Mouse (Mus musculus) liver, embryonic 15.5 days (tissue): Measurements from ENCODE around the gene Sox15. TPM values are rescaled to one million over a fixed set of nuclear protein-coding genes. Genes with fewer than 3 reads are reported as not detected.
A peak's percentile ranks its signal among the peaks of the same experiment; 100 is the strongest.
"Not testable (repeated sequence)": the region's sequence is repeated elsewhere in the genome, so short reads cannot be mapped to it uniquely, and the experiment has no call there.

Experiments used
- ATAC-seq: fragments of 200-750 bp; cut with Nextera tagmentation; 2 replicates; pipeline ENCODE4 v1.8.0; 2017; ENCODE audit warnings: moderate number of reproducible peaks, mild to moderate bottlenecking, moderate library complexity; ENCODE audit not compliant: insufficient read depth
- H3K27ac ChIP-seq: fragments of 300-500 bp; sonication (generic); replicated peaks from 2 replicates; pipeline ENCODE4 v1.5.1; 2015; ENCODE audit warnings: mild to moderate bottlenecking, inconsistent platforms
- H3K27me3 ChIP-seq: fragments of 300-500 bp; sonication (generic); 2 replicates; pipeline ENCODE4 v1.6.1; 2015; ENCODE audit warnings: mild to moderate bottlenecking, inconsistent platforms
- H3K36me3 ChIP-seq: fragments of 300-500 bp; sonication (generic); replicated peaks from 2 replicates; pipeline ENCODE4 v1.6.1; 2015; ENCODE audit warnings: moderate library complexity, mild to moderate bottlenecking, inconsistent platforms
- H3K4me1 ChIP-seq: fragments of 300-500 bp; sonication (generic); replicated peaks from 2 replicates; pipeline ENCODE4 v1.6.1; 2015; ENCODE audit warnings: inconsistent platforms
- H3K4me2 ChIP-seq: fragments of 300-500 bp; sonication (generic); 2 replicates; pipeline ENCODE4 v1.6.1; 2015; ENCODE audit warnings: moderate library complexity, mild to moderate bottlenecking, inconsistent platforms
- H3K4me3 ChIP-seq: fragments of 300-500 bp; sonication (generic); replicated peaks from 2 replicates; pipeline ENCODE4 v1.5.1; 2015; ENCODE audit warnings: mild to moderate bottlenecking, inconsistent platforms
- H3K9ac ChIP-seq: fragments of 300-500 bp; sonication (generic); 2 replicates; pipeline ENCODE4 v1.6.1; 2015; ENCODE audit warnings: moderate library complexity, mild to moderate bottlenecking, inconsistent platforms
- H3K9me3 ChIP-seq: fragments of 300-500 bp; sonication (generic); replicated peaks from 2 replicates; pipeline ENCODE4 v1.6.1; 2016; ENCODE audit warnings: inconsistent platforms
- WGBS: fragments of 180-500 bp; shearing (Covaris S2); methylation state at CpG from one replicate; pipeline ENCODE4 v1.1.7; 2015; ENCODE audit warnings: mixed read lengths; ENCODE audit not compliant: insufficient replicate concordance; 5-methylcytosine and 5-hydroxymethylcytosine counted together
- polyA plus RNA-seq: library from polyadenylated mRNA; unstranded; fragments of >200 nt; fragmentation: Nextera tagmentation; extraction: Ambion mirVana; gene quantifications from 2 replicates; pipeline ENCODE4 v1.2.1, GENCODE M21; 2015

Gene Sox15
- polyA plus RNA-seq, 1 experiment from 2014 or later: not detected

GRCm38 (mm10) chr11:69617805-69618204 is 37.3 kb upstream of the Sox15 start, which contains the start of gene Shbg:
TSS of gene Shbg (minus strand) at chr11:69617905.
- H3K4me1 ChIP-seq: peaks cover 58% of the 10 kb centered on the region
- peak within 1 kb of the TSS; percentile 35; the same call in 1 of the 2 replicates for H3K9ac ChIP-seq
- no peak within 1 kb of the TSS for H3K4me3 ChIP-seq
- peaks cover 20% of the 10 kb centered on the region for H3K27me3 ChIP-seq
- no peaks in the 10 kb centered on the region for H3K36me3 ChIP-seq
- H3K9me3 ChIP-seq: no peaks in the 10 kb centered on the region
- WGBS: 41% methylated on average over 5 of the region's 5 CpGs
- no peak for ATAC-seq
- H3K27ac ChIP-seq: no peak within 1 kb of the TSS; the same call in 1 of the 2 replicates
- peak within 1 kb of the TSS; percentile 32 for H3K4me2 ChIP-seq

- no peaks in the 10 kb centered on the region for H3K36me3 ChIP-seq
- WGBS: 39% methylated on average over 7 of the region's 7 CpGs
- H3K4me2 ChIP-seq: peak overlapping the region; percentile 34
- 0 out of 2 replicates have a peak, but pooled peaks have one; percentile 50 for ATAC-seq
- no peak overlapping the region for H3K9ac ChIP-seq
- H3K9me3 ChIP-seq: no peaks in the 10 kb centered on the region
- H3K27me3 ChIP-seq: peaks cover 15% of the 10 kb centered on the region
- H3K27ac ChIP-seq: peak overlapping the region; percentile 72
- H3K4me3 ChIP-seq: no peak overlapping the region
- H3K4me1 ChIP-seq: peaks cover 45% of the 10 kb centered on the region
These were observed 34.6 kb upstream of the Sox15 start for GRCm38 (mm10) chr11:69620394-69621081.

- no peaks in the 10 kb centered on the region for H3K36me3 ChIP-seq
- peak within 1 kb of the TSS; percentile 59 for H3K9ac ChIP-seq
- peak within 1 kb of the TSS; percentile 62 for H3K4me3 ChIP-seq
- peaks cover 45% of the 10 kb centered on the region for H3K4me1 ChIP-seq
- peaks cover 12% of the 10 kb centered on the region; the same call in 1 of the 2 replicates for H3K27me3 ChIP-seq
- H3K4me2 ChIP-seq: peak within 1 kb of the TSS; percentile 83
- peak; percentile 54 for ATAC-seq
- 3% methylated on average over 20 of the region's 20 CpGs for WGBS
- no peaks in the 10 kb centered on the region for H3K9me3 ChIP-seq
- peak within 1 kb of the TSS; percentile 72 for H3K27ac ChIP-seq
These were observed 33.4 kb upstream of the Sox15 start, which contains the start of gene Sat2 for GRCm38 (mm10) chr11:69621571-69622268. TSS of gene Sat2 (plus strand) at chr11:69622024.

GRCm38 (mm10) chr11:69622406-69622805 is 32.7 kb upstream of the Sox15 start:
- ATAC-seq: no peak
- Histone ChIP-seq H3K9ac (peak overlapping the region; percentile 59), H3K4me3 (peak overlapping the region; percentile 62), H3K4me2 (peak overlapping the region; percentile 83), H3K27me3 (peaks cover 7% of the 10 kb centered on the region; the same call in 1 of the 2 replicates), H3K36me3 (no peaks in the 10 kb centered on the region), H3K4me1 (peaks cover 42% of the 10 kb centered on the region), H3K27ac (no peak overlapping the region), H3K9me3 (no peaks in the 10 kb centered on the region)
- WGBS: 46% methylated on average over 6 of the region's 6 CpGs

- Histone ChIP-seq H3K27me3 (peaks cover 2% of the 10 kb centered on the region; the same call in 1 of the 2 replicates), H3K9ac (no peak overlapping the region), H3K36me3 (no peaks in the 10 kb centered on the region), H3K4me3 (no peak overlapping the region), H3K27ac (no peak overlapping the region), H3K4me2 (peak overlapping the region; percentile 83), H3K9me3 (no peaks in the 10 kb centered on the region), H3K4me1 (peaks cover 36% of the 10 kb centered on the region)
- 53% methylated on average over 4 of the region's 4 CpGs for WGBS
- no peak for ATAC-seq
These were observed 32.1 kb upstream of the Sox15 start for GRCm38 (mm10) chr11:69623006-69623405.

- WGBS: 61% methylated on average over 2 of the region's 2 CpGs
- ATAC-seq, H3K4me2 ChIP-seq, H3K27ac ChIP-seq, H3K27me3 ChIP-seq, H3K9ac ChIP-seq, H3K36me3 ChIP-seq, H3K4me3 ChIP-seq, H3K9me3 ChIP-seq: not testable (repeated sequence)
- peaks cover 36% of the 10 kb centered on the region for H3K4me1 ChIP-seq
These were observed 30.8 kb upstream of the Sox15 start for GRCm38 (mm10) chr11:69624339-69624738.

- Histone ChIP-seq H3K9ac (no peak overlapping the region), H3K4me2 (no peak overlapping the region), H3K4me3 (no peak overlapping the region), H3K4me1 (peaks cover 12% of the 10 kb centered on the region), H3K9me3 (no peaks in the 10 kb centered on the region), H3K36me3 (no peaks in the 10 kb centered on the region), H3K27ac (no peak overlapping the region), H3K27me3 (no peaks in the 10 kb centered on the region)
- WGBS: 30% methylated on average over 6 of the region's 6 CpGs
- no peak for ATAC-seq
These were observed 26.8 kb upstream of the Sox15 start for GRCm38 (mm10) chr11:69628286-69628685.

DNA sequence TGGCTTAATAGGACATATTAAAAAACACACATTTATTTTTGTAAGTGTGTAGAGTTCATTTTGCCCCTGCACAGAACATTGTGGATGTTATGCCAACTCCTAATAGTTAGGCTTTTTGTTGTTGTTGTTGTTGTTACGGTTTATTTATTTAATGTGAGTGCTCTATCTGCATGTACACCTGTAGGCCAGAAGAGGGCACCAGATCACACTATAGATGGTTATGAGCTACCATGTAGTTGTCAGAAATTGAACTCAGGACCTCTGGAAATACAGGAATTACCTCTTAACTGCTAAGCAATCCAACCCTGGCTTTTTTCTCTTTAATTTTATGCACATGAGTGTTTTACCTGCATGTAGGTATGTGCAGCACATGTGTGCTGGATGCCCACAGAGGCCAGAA is 25.3 kb upstream of the Sox15 start:
- no peaks in the 10 kb centered on the region for H3K27me3 ChIP-seq
- no peaks in the 10 kb centered on the region for H3K9me3 ChIP-seq
- H3K4me1 ChIP-seq: peaks cover 27% of the 10 kb centered on the region
- H3K4me3 ChIP-seq: no peak overlapping the region
- no peak overlapping the region for H3K4me2 ChIP-seq
- no peak for ATAC-seq
- no peak overlapping the region for H3K9ac ChIP-seq
- 58% methylated on average over 1 of the region's 1 CpGs for WGBS
- no peaks in the 10 kb centered on the region for H3K36me3 ChIP-seq
- H3K27ac ChIP-seq: no peak overlapping the region

DNA sequence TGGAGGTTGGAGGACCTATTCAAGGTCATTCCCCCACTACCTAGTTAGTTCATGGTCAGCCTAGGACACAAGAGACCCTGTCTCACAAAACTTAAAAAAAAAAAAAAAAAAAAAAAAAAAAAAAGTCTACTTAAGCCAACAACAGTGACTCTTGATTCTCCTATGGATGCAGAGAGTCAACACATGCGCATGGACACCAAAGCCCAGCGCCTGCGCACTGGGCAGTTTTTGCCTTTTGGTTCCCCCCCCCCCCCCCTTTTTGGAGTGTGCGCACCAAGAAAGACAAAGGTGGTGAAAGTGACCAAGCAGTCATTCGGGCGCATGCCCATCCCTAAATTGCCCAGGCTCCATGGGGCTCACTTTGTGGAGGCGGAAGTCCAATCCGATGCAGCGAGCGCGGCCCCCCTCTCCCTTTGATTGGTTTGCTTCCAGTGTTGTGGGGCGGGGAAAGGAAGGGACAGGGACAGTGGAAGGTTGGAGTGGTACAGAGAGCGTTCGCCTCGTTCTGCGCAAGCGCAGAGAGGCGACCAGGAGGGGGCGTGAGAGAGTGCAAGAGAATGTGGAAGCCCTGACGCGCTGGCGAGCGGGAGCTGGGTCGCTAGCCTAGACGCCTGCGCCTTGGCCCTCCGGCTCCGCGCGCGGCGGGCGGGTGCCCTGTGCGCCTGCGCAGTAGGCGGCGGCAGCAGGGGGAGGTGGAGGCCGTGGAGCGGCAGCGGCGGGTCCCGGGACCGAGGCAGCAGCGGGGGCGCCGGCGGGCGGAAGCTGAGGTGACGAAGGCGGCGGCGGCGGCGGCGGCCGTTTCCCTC is 22.6 kb upstream of the Sox15 start, which contains the start of gene Fxr2:
Fxr2 (plus strand) TSS at position 707 of the 806 bp plus-strand sequence.
- peaks cover 10% of the 10 kb centered on the region for H3K36me3 ChIP-seq
- peak; percentile 97 for ATAC-seq
- H3K4me1 ChIP-seq: peaks cover 43% of the 10 kb centered on the region
- peak within 1 kb of the TSS; percentile 99 for H3K9ac ChIP-seq
- no peaks in the 10 kb centered on the region for H3K9me3 ChIP-seq
- WGBS: 0% methylated on average over 51 of the region's 56 CpGs
- H3K4me3 ChIP-seq: peak within 1 kb of the TSS; percentile 94
- H3K27ac ChIP-seq: peak within 1 kb of the TSS; percentile 93
- H3K27me3 ChIP-seq: no peaks in the 10 kb centered on the region
- peak within 1 kb of the TSS; percentile 76 for H3K4me2 ChIP-seq

GRCm38 (mm10) chr11:69633128-69633866 is 21.8 kb upstream of the Sox15 start:
- Histone ChIP-seq H3K27me3 (no peaks in the 10 kb centered on the region), H3K9me3 (no peaks in the 10 kb centered on the region), H3K36me3 (peaks cover 18% of the 10 kb centered on the region), H3K4me3 (peak overlapping the region; percentile 94), H3K4me2 (peak overlapping the region; percentile 76), H3K4me1 (peaks cover 43% of the 10 kb centered on the region), H3K27ac (peak overlapping the region; percentile 93), H3K9ac (peak overlapping the region; percentile 99)
- ATAC-seq: peak; percentile 59
- WGBS: under 1% methylated on average over 37 of the region's 50 CpGs
